Mouse (Mus musculus): ENCODE data around the gene Stxbp4.

GRCm38 (mm10) chr11:90681171-90681570 is 43.3 kb upstream of the Stxbp4 start:
- TF ChIP-seq CTCF (IDR thresholded peaks at IDR 0.05) (no peak), POLR2A (IDR thresholded peaks at IDR 0.05; ENCODE audit: insufficient read depth, low read depth, low read length) (no peak), EP300 (IDR thresholded peaks at IDR 0.05; ENCODE audit: insufficient read depth, low read depth, low read length) (no peak)
